Mouse (Mus musculus): Measurements from ENCODE around the gene Rab37. TPM values are rescaled to one million over a fixed set of nuclear protein-coding genes. Genes with fewer than 3 reads are reported as not detected.

The Rab37 gene
- polyA plus RNA-seq, 1 experiment from 2014 or later: 0.90 TPM

- Histone ChIP-seq H3K4me1 (peaks cover 11% of the 10 kb centered on the region), H3K27me3 (ENCODE audit: poor library complexity, severe bottlenecking) (no peaks in the 10 kb centered on the region), H3K9me3 (no peaks in the 10 kb centered on the region), H3K36me3 (replicated peaks) (no peaks in the 10 kb centered on the region), H3K4me3 (no peak overlapping the region), H3K27ac (no peak overlapping the region)
- DNase-seq (ENCODE audit: extremely low spot score, low spot score): no peak
- 52% methylated on average over 3 of the region's 3 CpGs for WGBS
Observed at GRCm38 (mm10) chr11:115112196-115112595, 21.0 kb downstream of the Rab37 start.

- Histone ChIP-seq H3K4me3 (no peak overlapping the region), H3K36me3 (replicated peaks) (no peaks in the 10 kb centered on the region), H3K9me3 (no peaks in the 10 kb centered on the region), H3K27ac (no peak overlapping the region), H3K4me1 (no peaks in the 10 kb centered on the region), H3K27me3 (ENCODE audit: poor library complexity, severe bottlenecking) (no peaks in the 10 kb centered on the region)
- no peak for DNase-seq (ENCODE audit: extremely low spot score, low spot score)
- 77% methylated on average over 9 of the region's 9 CpGs for WGBS
Observed at GRCm38 (mm10) chr11:115119409-115119808, 28.2 kb downstream of the Rab37 start.

GRCm38 (mm10) chr11:115128483-115128882 is 37.3 kb downstream of the Rab37 start:
- Histone ChIP-seq H3K4me1 (no peaks in the 10 kb centered on the region), H3K4me3 (no peak overlapping the region), H3K9me3 (no peaks in the 10 kb centered on the region), H3K36me3 (replicated peaks) (no peaks in the 10 kb centered on the region), H3K27ac (no peak overlapping the region), H3K27me3 (ENCODE audit: poor library complexity, severe bottlenecking) (no peaks in the 10 kb centered on the region)
- WGBS: 88% methylated on average over 4 of the region's 4 CpGs
- no peak for DNase-seq (ENCODE audit: extremely low spot score, low spot score)

GRCm38 (mm10) chr11:115129508-115130126 is 38.4 kb downstream of the Rab37 start:
- WGBS: 94% methylated on average over 13 of the region's 13 CpGs
- DNase-seq (ENCODE audit: extremely low spot score, low spot score): no peak
- Histone ChIP-seq H3K27me3 (ENCODE audit: poor library complexity, severe bottlenecking) (no peaks in the 10 kb centered on the region), H3K4me1 (no peaks in the 10 kb centered on the region), H3K36me3 (replicated peaks) (no peaks in the 10 kb centered on the region), H3K9me3 (no peaks in the 10 kb centered on the region), H3K27ac (no peak overlapping the region), H3K4me3 (no peak overlapping the region)

GRCm38 (mm10) chr11:115131768-115132381 is 40.6 kb downstream of the Rab37 start:
- Histone ChIP-seq H3K4me3 (no peak overlapping the region), H3K9me3 (no peaks in the 10 kb centered on the region), H3K27ac (no peak overlapping the region), H3K36me3 (replicated peaks) (no peaks in the 10 kb centered on the region), H3K4me1 (no peaks in the 10 kb centered on the region), H3K27me3 (ENCODE audit: poor library complexity, severe bottlenecking) (no peaks in the 10 kb centered on the region)
- DNase-seq (ENCODE audit: extremely low spot score, low spot score): no peak
- WGBS: 88% methylated on average over 8 of the region's 8 CpGs

- no peaks in the 10 kb centered on the region for H3K27me3 ChIP-seq (ENCODE audit: poor library complexity, severe bottlenecking)
- no peaks in the 10 kb centered on the region for H3K9me3 ChIP-seq
- no peak within 1 kb of the TSS for H3K27ac ChIP-seq
- no peaks in the 10 kb centered on the region for H3K4me1 ChIP-seq
- H3K36me3 ChIP-seq (replicated peaks): no peaks in the 10 kb centered on the region
- 84% methylated on average over 8 of the region's 8 CpGs for WGBS
- DNase-seq (ENCODE audit: extremely low spot score, low spot score): no peak
- H3K4me3 ChIP-seq: no peak within 1 kb of the TSS
Observed at GRCm38 (mm10) chr11:115133800-115134199, 42.6 kb downstream of the Rab37 start, which contains the start of gene Cd300lf. TSS of gene Cd300lf (minus strand) at chr11:115133992.

GRCm38 (mm10) chr11:115138597-115139262 is 47.5 kb downstream of the Rab37 start:
- no peaks in the 10 kb centered on the region for H3K36me3 ChIP-seq (replicated peaks)
- H3K4me3 ChIP-seq: no peak overlapping the region
- H3K9me3 ChIP-seq: no peaks in the 10 kb centered on the region
- no peak overlapping the region for H3K27ac ChIP-seq
- H3K27me3 ChIP-seq (ENCODE audit: poor library complexity, severe bottlenecking): no peaks in the 10 kb centered on the region
- DNase-seq (ENCODE audit: extremely low spot score, low spot score): no peak
- no peaks in the 10 kb centered on the region for H3K4me1 ChIP-seq
- 92% methylated on average over 5 of the region's 5 CpGs for WGBS

- no peaks in the 10 kb centered on the region for H3K9me3 ChIP-seq
- H3K36me3 ChIP-seq (replicated peaks): no peaks in the 10 kb centered on the region
- no peak overlapping the region for H3K27ac ChIP-seq
- no peaks in the 10 kb centered on the region for H3K27me3 ChIP-seq (ENCODE audit: poor library complexity, severe bottlenecking)
- no peaks in the 10 kb centered on the region for H3K4me1 ChIP-seq
- WGBS: 91% methylated on average over 2 of the region's 2 CpGs
- no peak overlapping the region for H3K4me3 ChIP-seq
- DNase-seq (ENCODE audit: extremely low spot score, low spot score): no peak
Observed at GRCm38 (mm10) chr11:115141970-115142369, 50.7 kb downstream of the Rab37 start.

- H3K4me3 ChIP-seq: no peak overlapping the region
- H3K4me1 ChIP-seq: peaks cover 15% of the 10 kb centered on the region
- H3K9me3 ChIP-seq: no peaks in the 10 kb centered on the region; the same call in 1 of the 2 replicates
- DNase-seq (ENCODE audit: extremely low spot score, low spot score): no peak
- no peak overlapping the region for H3K27ac ChIP-seq
- 91% methylated on average over 4 of the region's 4 CpGs for WGBS
- H3K36me3 ChIP-seq (replicated peaks): no peaks in the 10 kb centered on the region
- H3K27me3 ChIP-seq (ENCODE audit: poor library complexity, severe bottlenecking): peaks cover 18% of the 10 kb centered on the region
Observed at GRCm38 (mm10) chr11:115147813-115148212, 56.6 kb downstream of the Rab37 start.

- no peak overlapping the region for H3K4me3 ChIP-seq
- peaks cover 48% of the 10 kb centered on the region for H3K27me3 ChIP-seq (ENCODE audit: poor library complexity, severe bottlenecking)
- no peak overlapping the region for H3K27ac ChIP-seq
- H3K9me3 ChIP-seq: no peaks in the 10 kb centered on the region; the same call in 1 of the 2 replicates
- H3K36me3 ChIP-seq (replicated peaks): no peaks in the 10 kb centered on the region
- no peak for DNase-seq (ENCODE audit: extremely low spot score, low spot score)
- H3K4me1 ChIP-seq: peaks cover 37% of the 10 kb centered on the region
- WGBS: 88% methylated on average over 6 of the region's 6 CpGs
Observed at GRCm38 (mm10) chr11:115150741-115151254, 59.6 kb downstream of the Rab37 start.

- peak; percentile 85 for DNase-seq (ENCODE audit: extremely low spot score, low spot score)
- no peaks in the 10 kb centered on the region for H3K36me3 ChIP-seq (replicated peaks)
- peak overlapping the region; percentile 49 for H3K4me3 ChIP-seq
- H3K4me1 ChIP-seq: peaks cover 37% of the 10 kb centered on the region
- no peaks in the 10 kb centered on the region; the same call in 1 of the 2 replicates for H3K9me3 ChIP-seq
- peaks cover 58% of the 10 kb centered on the region for H3K27me3 ChIP-seq (ENCODE audit: poor library complexity, severe bottlenecking)
- peak overlapping the region; percentile 54; the same call in 1 of the 2 replicates for H3K27ac ChIP-seq
- WGBS: 9% methylated on average over 15 of the region's 15 CpGs
Observed at GRCm38 (mm10) chr11:115151755-115152429, 60.7 kb downstream of the Rab37 start.

GRCm38 (mm10) chr11:115153088-115153487 is 61.9 kb downstream of the Rab37 start:
- WGBS: 79% methylated on average over 9 of the region's 9 CpGs
- Histone ChIP-seq H3K36me3 (replicated peaks) (no peaks in the 10 kb centered on the region), H3K4me1 (peaks cover 43% of the 10 kb centered on the region), H3K27me3 (ENCODE audit: poor library complexity, severe bottlenecking) (peaks cover 70% of the 10 kb centered on the region), H3K4me3 (no peak overlapping the region), H3K27ac (no peak overlapping the region), H3K9me3 (no peaks in the 10 kb centered on the region; the same call in 1 of the 2 replicates)
- DNase-seq (ENCODE audit: extremely low spot score, low spot score): no peak

Measured in forebrain, embryonic 10.5 days (tissue).